Mouse (Mus musculus) large intestine, adult 2 months (tissue): Measurements from ENCODE around the gene Pcyox1. TPM values are rescaled to one million over a fixed set of nuclear protein-coding genes. Genes with fewer than 3 reads are reported as not detected.

Experiments used
- DNase-seq: peaks from one replicate; pipeline ENCODE4 v3.0.0-alpha.2; 2012; ENCODE audit warnings: low read depth, low spot score
- WGBS: fragments of 180-500 bp; shearing (Covaris S2); methylation state at CpG from one replicate; pipeline ENCODE4 v1.1.7; 2018; 5-methylcytosine and 5-hydroxymethylcytosine counted together
- polyA plus RNA-seq: library from polyadenylated mRNA; depleted of rRNA; stranded (reverse); fragments of >200 nt; gene quantifications from 2 replicates; pipeline ENCODE4 v1.2.3, GENCODE M21; 2012; rRNA removed

The Pcyox1 gene
- 19.3 and 27.3 TPM in 2 replicates for polyA plus RNA-seq

- no peak for DNase-seq
- WGBS, result under 1% methylated on average over 51 of the region's 51 CpGs
Measured at GRCm38 (mm10) chr6:86396581-86397256, at the start of gene Pcyox1. Gene Pcyox1, minus strand, starts transcription at chr6:86397154.

DNA sequence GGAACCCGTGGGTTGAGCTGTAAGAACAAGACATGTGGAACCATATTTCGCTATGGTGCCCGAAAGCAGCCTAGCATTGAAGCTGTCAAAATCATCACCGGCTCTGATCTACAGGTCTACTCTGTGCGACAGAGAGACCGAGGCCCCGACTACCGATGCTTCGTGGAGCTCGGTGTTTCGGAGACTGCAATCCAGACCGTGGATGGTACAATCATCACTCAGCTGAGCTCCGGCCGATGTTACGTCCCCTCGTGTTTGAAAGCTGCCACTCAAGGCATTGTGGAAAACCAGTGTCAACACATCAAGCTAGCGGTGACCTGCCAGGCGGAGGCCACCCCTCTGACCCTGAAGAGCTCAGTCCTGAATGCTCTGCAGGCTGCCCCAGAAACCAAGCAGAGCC lies 48.6 kb upstream of the Pcyox1 start:
- no peak for DNase-seq
- WGBS, result 94% methylated on average over 18 of the region's 18 CpGs

DNA sequence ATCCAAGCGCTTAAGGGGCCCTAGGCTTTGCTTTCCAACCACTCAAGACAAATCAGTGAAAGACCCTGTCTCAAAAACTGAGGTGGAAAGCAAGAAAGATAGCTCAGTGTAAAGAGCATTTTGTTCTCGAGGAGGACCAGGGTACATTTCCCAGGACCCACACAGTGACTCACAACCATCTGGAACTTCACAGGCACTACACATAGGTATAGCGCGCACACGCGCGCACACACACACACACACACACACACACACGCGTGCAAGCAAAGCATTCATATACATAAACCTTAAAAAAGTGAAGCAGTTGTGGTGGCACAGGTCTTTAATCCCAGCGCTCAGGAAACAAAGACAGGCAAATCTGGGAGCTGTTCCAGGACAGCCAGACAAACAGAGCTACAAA lies 44.6 kb upstream of the Pcyox1 start:
- 95% methylated on average over 10 of the region's 10 CpGs for WGBS

DNA sequence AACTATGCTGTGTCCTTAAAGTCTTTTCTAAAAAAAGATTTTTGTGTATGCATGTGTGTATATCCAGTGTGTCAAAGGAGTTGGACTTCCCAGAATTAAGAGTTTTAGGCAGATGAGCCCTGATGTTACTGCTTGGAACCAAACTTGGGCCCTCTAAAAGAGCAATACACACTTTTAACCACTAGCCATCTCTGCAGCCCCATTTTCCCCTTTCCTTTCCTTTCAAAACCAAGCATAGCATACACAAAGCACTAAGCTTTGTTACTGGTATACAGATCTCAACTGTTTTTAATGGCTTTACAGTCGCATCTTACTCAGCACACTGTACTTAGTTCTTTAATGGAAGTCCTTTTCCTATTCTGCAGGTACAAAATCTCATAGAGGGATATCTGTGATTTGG lies 42.6 kb upstream of the Pcyox1 start:
- WGBS, result 80% methylated on average over 1 of the region's 1 CpGs
- no peak for DNase-seq

More for the DNA sequence above, 44.6 kb upstream of the Pcyox1 start:
- no peak for DNase-seq

DNA sequence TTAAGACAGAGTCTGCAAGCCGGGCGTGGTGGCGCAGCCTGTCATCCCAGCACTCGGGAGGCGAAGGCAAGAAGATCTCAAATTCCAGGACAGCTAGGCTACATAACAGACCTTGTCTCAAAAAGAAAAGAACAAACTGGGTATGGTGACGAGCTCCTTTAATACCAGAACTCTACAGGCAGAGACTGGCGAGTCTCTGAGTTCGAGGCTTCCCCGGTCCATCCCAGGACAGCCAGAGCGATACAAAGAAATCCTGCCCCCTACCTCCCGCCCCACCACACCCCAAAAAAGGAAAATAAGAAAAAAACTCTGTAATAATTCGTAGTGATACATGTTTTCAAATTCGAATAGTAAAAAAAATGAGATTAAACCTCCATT lies 42.2 kb upstream of the Pcyox1 start:
- 2% methylated on average over 13 of the region's 13 CpGs for WGBS
- no peak for DNase-seq

GRCm38 (mm10) chr6:86438272-86439118 lies 41.5 kb upstream of the Pcyox1 start, which contains the start of gene C87436:
Gene C87436, plus strand, starts transcription at chr6:86438374.
- under 1% methylated on average over 59 of the region's 59 CpGs for WGBS
- peak; percentile 94 for DNase-seq

GRCm38 (mm10) chr6:86437711-86438110 lies 40.8 kb upstream of the Pcyox1 start:
- WGBS, result 2% methylated on average over 14 of the region's 14 CpGs
- DNase-seq, result no peak

DNA sequence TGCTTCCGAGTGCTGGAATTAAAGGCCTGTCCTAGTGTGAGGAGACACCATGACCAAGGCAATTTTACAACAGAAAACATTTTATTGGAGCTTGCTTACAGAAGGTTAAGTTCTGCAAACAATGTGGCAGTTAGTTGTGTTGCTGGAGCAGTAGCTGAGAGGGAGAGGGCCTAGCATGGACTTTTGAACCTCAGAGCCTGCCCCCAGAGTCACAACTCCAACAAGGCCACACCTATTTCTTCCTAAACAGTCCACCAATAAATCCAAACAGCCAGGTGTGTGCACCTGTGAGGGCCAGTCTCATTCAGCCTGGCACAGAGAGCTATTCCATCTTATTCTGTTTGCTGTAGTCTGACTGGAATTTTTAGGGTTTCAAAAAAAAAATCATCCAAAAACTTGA lies 36.7 kb upstream of the Pcyox1 start:
- peak; percentile 76 for DNase-seq
- WGBS, result 36% methylated on average over 1 of the region's 1 CpGs

GRCm38 (mm10) chr6:86431531-86431930 lies 34.6 kb upstream of the Pcyox1 start:
- WGBS, result 90% methylated on average over 3 of the region's 3 CpGs
- DNase-seq, result no peak

- no peak for DNase-seq
- WGBS, result 98% methylated on average over 1 of the region's 1 CpGs
Measured at GRCm38 (mm10) chr6:86426358-86426757, 29.4 kb upstream of the Pcyox1 start, which contains the start of gene Gm44790. Gene Gm44790, plus strand, starts transcription at chr6:86426658.

GRCm38 (mm10) chr6:86420491-86420890 lies 23.5 kb upstream of the Pcyox1 start:
- DNase-seq, result no peak
- WGBS, result 82% methylated on average over 6 of the region's 6 CpGs

DNA sequence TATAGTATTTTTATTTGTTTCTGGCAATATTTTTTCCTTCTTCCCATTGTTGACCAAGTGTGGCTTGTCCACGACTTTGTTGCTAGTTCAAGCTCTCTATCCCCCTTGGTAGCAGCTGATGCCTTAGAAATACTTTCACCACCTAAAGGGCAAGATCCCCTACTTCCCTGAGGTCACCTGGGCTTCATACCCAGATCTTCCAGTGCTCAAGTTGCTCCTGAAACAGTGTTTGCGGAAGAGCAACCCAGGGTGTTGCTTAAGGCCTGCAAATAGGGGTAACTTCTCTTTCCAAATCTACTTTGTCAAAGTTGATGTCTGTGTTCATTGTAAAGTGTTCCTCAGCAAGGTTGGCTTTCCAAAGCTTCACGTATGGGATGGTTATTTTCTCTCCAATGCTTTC lies 22.3 kb upstream of the Pcyox1 start:
- WGBS, result 89% methylated on average over 3 of the region's 3 CpGs
- DNase-seq, result no peak

DNA sequence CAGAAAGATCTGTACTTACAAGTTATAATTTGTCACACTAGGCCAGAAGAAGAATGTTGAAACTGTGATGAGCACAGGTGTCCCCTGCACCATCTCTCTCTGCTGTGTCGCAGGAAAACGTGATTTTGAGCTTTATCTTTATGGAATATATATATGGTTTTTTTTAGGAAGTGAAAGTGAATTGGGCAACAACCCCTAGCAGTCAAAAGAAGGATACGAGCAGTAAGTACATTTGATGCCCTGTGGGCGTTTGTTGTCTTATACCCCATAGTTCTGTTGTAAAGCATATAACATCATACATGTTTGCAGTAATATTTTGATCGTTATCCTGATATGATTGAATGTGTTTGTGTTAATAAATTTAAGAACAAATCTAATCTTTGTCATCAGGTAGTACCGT lies 21.8 kb upstream of the Pcyox1 start:
- no peak for DNase-seq
- 87% methylated on average over 6 of the region's 6 CpGs for WGBS

- DNase-seq, result no peak
Measured at GRCm38 (mm10) chr6:86406306-86406705, 9.4 kb upstream of the Pcyox1 start.

GRCm38 (mm10) chr6:86404996-86405395 lies 8.0 kb upstream of the Pcyox1 start:
- DNase-seq, result no peak
- WGBS, result under 1% methylated on average over 11 of the region's 11 CpGs

GRCm38 (mm10) chr6:86404100-86404861 lies 7.3 kb upstream of the Pcyox1 start, which contains the start of gene Tia1:
Gene Tia1, plus strand, starts transcription at chr6:86404219.
- DNase-seq, result peak; percentile 85
- WGBS, result under 1% methylated on average over 62 of the region's 62 CpGs

GRCm38 (mm10) chr6:86403728-86404099 lies 6.8 kb upstream of the Pcyox1 start:
- under 1% methylated on average over 15 of the region's 15 CpGs for WGBS
- no peak for DNase-seq

DNA sequence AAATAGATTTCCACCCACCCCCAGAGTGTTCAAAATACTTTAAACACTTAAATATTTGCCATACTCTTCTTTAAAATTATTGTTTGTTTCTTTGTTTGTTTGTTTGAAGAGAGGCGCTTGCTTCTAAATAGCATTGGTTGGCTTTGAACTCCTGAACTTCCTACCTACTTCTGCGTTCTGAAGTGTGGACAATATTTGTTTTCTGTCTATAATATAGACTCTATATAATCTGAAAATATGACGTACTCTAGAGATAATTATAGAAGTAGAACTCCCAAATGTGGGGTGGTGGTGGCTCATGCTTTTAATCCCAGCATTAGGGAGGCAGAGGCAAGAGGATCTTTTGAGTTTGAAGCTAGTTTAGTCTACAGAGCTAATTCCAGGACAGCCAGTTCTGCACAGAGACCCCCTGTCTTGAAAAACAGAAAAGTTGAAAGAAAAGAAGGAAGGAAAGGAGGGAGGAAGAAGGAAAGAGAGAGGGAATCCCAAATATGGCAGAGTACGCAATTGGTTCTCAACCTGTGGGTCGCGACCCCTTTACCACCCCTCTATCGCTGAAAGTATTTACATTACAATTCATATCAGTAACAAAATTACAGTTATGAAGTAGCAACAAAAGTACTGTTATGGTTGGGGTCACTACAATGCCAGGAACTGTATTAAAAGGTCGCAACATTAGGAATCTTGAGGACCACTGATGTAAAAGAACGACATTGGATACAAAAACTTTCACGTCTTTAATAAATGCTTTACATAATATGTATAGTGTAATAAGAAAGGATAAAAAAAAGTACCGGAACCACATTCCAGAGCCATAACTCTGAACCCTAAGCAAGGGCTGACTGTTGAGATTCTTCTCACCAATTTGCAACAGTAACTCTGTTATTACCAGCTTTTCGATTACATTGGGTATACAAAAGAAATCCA lies 6.0 kb upstream of the Pcyox1 start:
- DNase-seq, result no peak
- 41% methylated on average over 12 of the region's 12 CpGs for WGBS

DNA sequence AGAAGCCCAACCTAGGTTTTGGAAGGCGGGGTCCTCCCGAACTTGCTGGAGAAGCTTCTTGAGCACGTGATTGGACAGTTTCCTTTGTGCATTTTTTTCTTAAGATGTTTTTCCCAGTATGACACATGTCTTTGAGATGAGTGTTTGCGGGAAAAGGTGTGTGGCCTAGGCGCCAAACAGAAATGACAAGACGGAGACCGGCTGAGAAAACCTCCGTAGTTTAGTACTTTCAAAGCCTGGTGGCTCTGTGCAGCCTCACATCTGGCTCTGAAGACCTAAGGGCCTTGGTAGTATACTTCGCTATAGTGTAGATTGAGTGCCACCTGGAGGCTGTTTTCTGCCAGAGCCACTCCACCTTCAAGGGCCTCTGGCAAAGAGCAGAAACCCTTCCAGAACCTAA lies 4.0 kb upstream of the Pcyox1 start:
- WGBS, result 4% methylated on average over 9 of the region's 9 CpGs
- DNase-seq, result no peak
